Mouse (Mus musculus): Measurements from ENCODE around the gene Lama2. TPM values are rescaled to one million over a fixed set of nuclear protein-coding genes. Genes with fewer than 3 reads are reported as not detected.

Gene Lama2
- polyA plus RNA-seq, 1 experiment, result not detected

GRCm38 (mm10) chr10:27533217-27533616, 86.3 kb downstream of the Lama2 start:
- Histone ChIP-seq H3K4me1 (ENCODE audit: control insufficient read depth, insufficient read depth, low read length) (no peaks in the 10 kb centered on the region), H3K9ac (ENCODE audit: low read depth, poor library complexity, severe bottlenecking) (no peak overlapping the region), H3K9me3 (replicated peaks; ENCODE audit: control insufficient read depth, insufficient read depth, low read length, poor library complexity, severe bottlenecking) (no peaks in the 10 kb centered on the region), H3K27ac (ENCODE audit: insufficient read depth, low read length) (no peak overlapping the region), H3K4me3 (ENCODE audit: low read depth, low read length) (no peak overlapping the region), H3K36me3 (ENCODE audit: control insufficient read depth, insufficient read depth, low read length, poor library complexity, severe bottlenecking) (no peaks in the 10 kb centered on the region), H3K27me3 (ENCODE audit: control insufficient read depth, insufficient read depth, low read length, poor library complexity, severe bottlenecking) (no peaks in the 10 kb centered on the region)
- TF ChIP-seq EP300 (IDR thresholded peaks at IDR 0.05; ENCODE audit: insufficient read depth, low read depth, low read length) (no peak), POLR2A (IDR thresholded peaks at IDR 0.05; ENCODE audit: insufficient read depth, low read length) (no peak), CTCF (IDR thresholded peaks at IDR 0.05; ENCODE audit: low read depth, low read length) (no peak)

GRCm38 (mm10) chr10:27508847-27509459, 110.6 kb downstream of the Lama2 start:
- H3K4me3 ChIP-seq (ENCODE audit: low read depth, low read length), result no peak overlapping the region
- no peaks in the 10 kb centered on the region for H3K4me1 ChIP-seq (ENCODE audit: control insufficient read depth, insufficient read depth, low read length)
- no peaks in the 10 kb centered on the region for H3K36me3 ChIP-seq (ENCODE audit: control insufficient read depth, insufficient read depth, low read length, poor library complexity, severe bottlenecking)
- no peak overlapping the region for H3K27ac ChIP-seq (ENCODE audit: insufficient read depth, low read length)
- no peaks in the 10 kb centered on the region for H3K9me3 ChIP-seq (replicated peaks; ENCODE audit: control insufficient read depth, insufficient read depth, low read length, poor library complexity, severe bottlenecking)
- H3K9ac ChIP-seq (ENCODE audit: low read depth, poor library complexity, severe bottlenecking), result no peak overlapping the region
- TF ChIP-seq CTCF (IDR thresholded peaks at IDR 0.05; ENCODE audit: low read depth, low read length), result no peak
- TF ChIP-seq POLR2A (IDR thresholded peaks at IDR 0.05; ENCODE audit: insufficient read depth, low read length), result no peak
- TF ChIP-seq EP300 (IDR thresholded peaks at IDR 0.05; ENCODE audit: insufficient read depth, low read depth, low read length), result no peak
- H3K27me3 ChIP-seq (ENCODE audit: control insufficient read depth, insufficient read depth, low read length, poor library complexity, severe bottlenecking), result no peaks in the 10 kb centered on the region

DNA sequence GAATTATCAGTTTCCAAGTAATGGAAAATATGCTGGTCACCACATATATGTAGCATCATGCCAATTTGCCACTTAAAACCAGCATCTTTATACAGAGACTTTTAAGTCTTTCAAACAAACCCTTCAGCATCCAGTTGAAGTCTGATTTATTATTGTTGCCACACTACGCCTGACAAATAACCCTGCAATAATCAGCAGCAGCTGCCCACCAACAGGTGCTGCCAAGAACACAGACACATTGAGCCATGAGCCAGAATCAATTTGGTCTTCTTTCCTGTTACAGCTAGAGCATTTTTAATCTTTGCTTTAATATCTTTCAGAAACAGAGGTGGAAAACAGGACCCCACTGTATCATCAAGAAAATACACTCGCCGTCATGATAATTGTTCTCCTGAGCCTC, 118.7 kb downstream of the Lama2 start:
- Histone ChIP-seq H3K4me1 (ENCODE audit: control insufficient read depth, insufficient read depth, low read length) (no peaks in the 10 kb centered on the region), H3K4me3 (ENCODE audit: low read depth, low read length) (no peak overlapping the region), H3K36me3 (ENCODE audit: control insufficient read depth, insufficient read depth, low read length, poor library complexity, severe bottlenecking) (no peaks in the 10 kb centered on the region), H3K27ac (ENCODE audit: insufficient read depth, low read length) (no peak overlapping the region), H3K9ac (ENCODE audit: low read depth, poor library complexity, severe bottlenecking) (no peak overlapping the region), H3K27me3 (ENCODE audit: control insufficient read depth, insufficient read depth, low read length, poor library complexity, severe bottlenecking) (no peaks in the 10 kb centered on the region), H3K9me3 (replicated peaks; ENCODE audit: control insufficient read depth, insufficient read depth, low read length, poor library complexity, severe bottlenecking) (no peaks in the 10 kb centered on the region)
- no peak for TF ChIP-seq EP300 (IDR thresholded peaks at IDR 0.05; ENCODE audit: insufficient read depth, low read depth, low read length)
- no peak for TF ChIP-seq POLR2A (IDR thresholded peaks at IDR 0.05; ENCODE audit: insufficient read depth, low read length)
- no peak for TF ChIP-seq CTCF (IDR thresholded peaks at IDR 0.05; ENCODE audit: low read depth, low read length)

DNA sequence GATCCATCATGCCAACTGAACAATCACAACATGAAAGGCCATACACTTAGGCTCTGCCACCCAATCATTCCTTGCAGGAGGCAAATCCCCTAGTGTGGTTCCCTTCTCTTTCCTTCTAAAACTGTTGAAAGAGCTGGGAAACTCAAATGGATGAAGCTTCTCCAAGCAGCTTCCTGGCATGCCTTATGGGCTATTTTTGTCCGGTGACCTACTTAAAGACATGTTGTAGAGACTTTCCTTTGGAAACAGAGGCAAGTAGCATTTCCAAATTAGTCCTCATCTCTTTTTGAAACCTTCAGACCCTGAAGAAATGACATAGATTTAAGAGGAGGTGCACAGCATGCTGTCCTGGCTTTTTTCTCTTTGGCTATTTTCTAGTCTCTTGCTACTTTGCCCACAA, 131.1 kb downstream of the Lama2 start:
- TF ChIP-seq EP300 (IDR thresholded peaks at IDR 0.05; ENCODE audit: insufficient read depth, low read depth, low read length) (no peak), CTCF (IDR thresholded peaks at IDR 0.05; ENCODE audit: low read depth, low read length) (no peak), POLR2A (IDR thresholded peaks at IDR 0.05; ENCODE audit: insufficient read depth, low read length) (no peak)
- Histone ChIP-seq H3K4me1 (ENCODE audit: control insufficient read depth, insufficient read depth, low read length) (no peaks in the 10 kb centered on the region), H3K27ac (ENCODE audit: insufficient read depth, low read length) (no peak overlapping the region), H3K9me3 (replicated peaks; ENCODE audit: control insufficient read depth, insufficient read depth, low read length, poor library complexity, severe bottlenecking) (no peaks in the 10 kb centered on the region), H3K36me3 (ENCODE audit: control insufficient read depth, insufficient read depth, low read length, poor library complexity, severe bottlenecking) (no peaks in the 10 kb centered on the region), H3K9ac (ENCODE audit: low read depth, poor library complexity, severe bottlenecking) (no peak overlapping the region), H3K4me3 (ENCODE audit: low read depth, low read length) (no peak overlapping the region), H3K27me3 (ENCODE audit: control insufficient read depth, insufficient read depth, low read length, poor library complexity, severe bottlenecking) (no peaks in the 10 kb centered on the region)

DNA sequence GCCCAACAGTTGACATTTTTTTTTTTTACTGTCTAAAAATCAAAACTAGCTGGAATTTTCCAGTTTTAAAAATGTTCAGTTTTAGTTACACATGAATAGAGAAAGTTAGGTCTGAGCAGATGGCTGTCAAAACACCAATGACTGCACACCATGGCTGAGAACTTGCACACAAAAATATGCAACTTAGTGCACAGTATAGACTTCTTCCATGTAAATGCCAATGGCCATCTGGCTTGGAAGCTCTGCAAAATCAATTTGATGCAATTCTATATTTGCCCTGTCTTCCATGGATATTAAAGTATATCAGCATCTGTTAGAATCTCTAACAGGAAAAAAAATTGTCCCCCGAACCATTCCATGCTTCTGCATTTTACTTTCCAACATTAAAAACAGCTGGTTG, 135.5 kb downstream of the Lama2 start:
- TF ChIP-seq EP300 (IDR thresholded peaks at IDR 0.05; ENCODE audit: insufficient read depth, low read depth, low read length) (no peak), CTCF (IDR thresholded peaks at IDR 0.05; ENCODE audit: low read depth, low read length) (no peak), POLR2A (IDR thresholded peaks at IDR 0.05; ENCODE audit: insufficient read depth, low read length) (no peak)
- no peak overlapping the region for H3K9ac ChIP-seq (ENCODE audit: low read depth, poor library complexity, severe bottlenecking)

GRCm38 (mm10) chr10:27475540-27475939, 144.0 kb downstream of the Lama2 start:
- H3K9me3 ChIP-seq (replicated peaks; ENCODE audit: control insufficient read depth, insufficient read depth, low read length, poor library complexity, severe bottlenecking), result no peaks in the 10 kb centered on the region
- no peaks in the 10 kb centered on the region for H3K36me3 ChIP-seq (ENCODE audit: control insufficient read depth, insufficient read depth, low read length, poor library complexity, severe bottlenecking)
- H3K27me3 ChIP-seq (ENCODE audit: control insufficient read depth, insufficient read depth, low read length, poor library complexity, severe bottlenecking), result no peaks in the 10 kb centered on the region
- no peak overlapping the region for H3K27ac ChIP-seq (ENCODE audit: insufficient read depth, low read length)
- no peaks in the 10 kb centered on the region for H3K4me1 ChIP-seq (ENCODE audit: control insufficient read depth, insufficient read depth, low read length)
- no peak for TF ChIP-seq CTCF (IDR thresholded peaks at IDR 0.05; ENCODE audit: low read depth, low read length)
- TF ChIP-seq POLR2A (IDR thresholded peaks at IDR 0.05; ENCODE audit: insufficient read depth, low read length), result no peak
- TF ChIP-seq EP300 (IDR thresholded peaks at IDR 0.05; ENCODE audit: insufficient read depth, low read depth, low read length), result no peak
- H3K9ac ChIP-seq (ENCODE audit: low read depth, poor library complexity, severe bottlenecking), result no peak overlapping the region
- H3K4me3 ChIP-seq (ENCODE audit: low read depth, low read length), result no peak overlapping the region

More for the DNA sequence above, 135.5 kb downstream of the Lama2 start:
- no peak overlapping the region for H3K4me3 ChIP-seq (ENCODE audit: low read depth, low read length)
- no peaks in the 10 kb centered on the region for H3K4me1 ChIP-seq (ENCODE audit: control insufficient read depth, insufficient read depth, low read length)
- H3K27me3 ChIP-seq (ENCODE audit: control insufficient read depth, insufficient read depth, low read length, poor library complexity, severe bottlenecking), result no peaks in the 10 kb centered on the region
- no peaks in the 10 kb centered on the region for H3K9me3 ChIP-seq (replicated peaks; ENCODE audit: control insufficient read depth, insufficient read depth, low read length, poor library complexity, severe bottlenecking)
- H3K36me3 ChIP-seq (ENCODE audit: control insufficient read depth, insufficient read depth, low read length, poor library complexity, severe bottlenecking), result no peaks in the 10 kb centered on the region
- no peak overlapping the region for H3K27ac ChIP-seq (ENCODE audit: insufficient read depth, low read length)

Measured in ES-Bruce4 (cell line).